Mouse (Mus musculus): ENCODE results near the gene Xaf1.

The Xaf1 gene

DNA sequence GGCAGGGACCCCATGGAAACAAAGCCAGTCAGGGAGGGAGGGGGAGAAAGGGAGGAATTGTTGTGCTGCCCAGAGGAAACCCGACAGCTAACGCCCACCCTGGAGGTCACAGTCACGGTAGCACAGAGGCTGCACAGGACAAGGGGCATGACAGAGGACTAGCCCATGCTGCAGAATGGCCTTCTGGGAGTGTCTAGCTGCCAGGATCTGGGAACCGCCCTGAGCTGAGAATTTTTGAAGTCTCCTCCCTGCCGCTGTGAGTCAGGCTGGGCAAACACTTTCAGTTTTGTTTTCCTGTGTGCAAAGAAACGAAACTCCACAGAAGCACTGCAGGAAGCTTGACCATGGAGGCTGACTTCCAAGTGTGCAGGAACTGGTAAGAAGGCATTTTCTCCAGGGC lies at the start of gene Xaf1:
Xaf1 (plus strand) TSS at position 296 of the 400 bp plus-strand sequence.
- DNase-seq (ENCODE audit: low spot score): peak; percentile 40

DNA sequence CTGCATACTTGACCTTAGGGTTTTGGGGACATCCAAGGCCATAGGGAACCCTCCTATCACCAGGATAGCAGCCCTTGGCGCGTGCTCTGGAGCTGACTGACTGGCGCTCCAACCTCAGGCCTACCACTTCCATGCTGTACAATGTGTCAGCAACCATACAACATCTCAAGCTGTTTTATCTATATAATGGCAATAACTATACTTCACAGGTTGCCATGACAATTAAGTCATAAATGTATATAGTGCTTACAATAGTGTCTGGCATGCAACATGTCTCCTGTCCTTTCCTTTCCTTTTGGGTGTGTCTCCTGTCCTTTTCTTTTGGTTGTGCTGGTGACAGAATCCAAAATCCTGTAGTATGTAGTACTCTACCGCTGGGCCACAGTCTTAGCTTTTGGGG lies 45.8 kb upstream of the Xaf1 start:
- no peak for DNase-seq (ENCODE audit: low spot score)

DNA sequence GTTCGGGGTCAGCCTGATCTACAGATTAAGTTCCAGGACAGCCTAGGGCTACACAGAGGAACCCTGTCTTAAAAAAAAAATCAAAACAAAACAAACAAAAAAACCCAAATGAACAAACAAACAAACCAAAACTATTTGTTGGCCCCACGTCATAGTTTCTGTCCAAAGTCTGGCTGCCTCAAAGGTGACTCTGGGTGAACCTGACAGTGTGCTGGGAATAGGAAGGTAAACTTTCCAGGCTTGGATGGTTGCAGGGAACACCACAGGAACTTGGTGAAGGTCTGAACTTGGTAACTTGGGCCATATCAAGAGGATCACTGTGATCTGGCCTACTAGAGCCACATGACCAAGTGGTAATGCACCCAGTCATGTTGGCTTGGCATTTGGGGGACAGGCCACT lies 45.0 kb upstream of the Xaf1 start:
- DNase-seq (ENCODE audit: low spot score): no peak

DNA sequence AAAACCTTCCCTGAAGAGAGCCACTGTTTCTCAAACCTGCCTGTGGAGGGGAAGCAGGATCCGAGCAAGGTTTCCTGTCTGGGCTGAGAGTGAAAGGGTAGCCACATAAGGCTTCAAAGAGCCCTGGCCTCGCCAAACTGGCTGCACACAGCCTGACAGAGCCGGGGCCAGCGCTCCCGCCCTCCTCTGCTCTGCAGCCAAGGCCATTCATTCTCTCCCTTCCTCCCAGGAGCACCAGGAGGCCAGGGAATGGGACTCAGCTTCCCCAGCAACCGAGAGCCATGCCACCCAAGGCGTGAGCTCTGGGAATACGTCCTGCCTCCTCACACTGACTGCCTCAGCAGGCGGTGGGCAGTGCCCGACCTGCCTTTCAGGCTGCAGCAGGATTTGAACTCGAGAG lies 35.9 kb upstream of the Xaf1 start:
- no peak for DNase-seq (ENCODE audit: low spot score)

DNA sequence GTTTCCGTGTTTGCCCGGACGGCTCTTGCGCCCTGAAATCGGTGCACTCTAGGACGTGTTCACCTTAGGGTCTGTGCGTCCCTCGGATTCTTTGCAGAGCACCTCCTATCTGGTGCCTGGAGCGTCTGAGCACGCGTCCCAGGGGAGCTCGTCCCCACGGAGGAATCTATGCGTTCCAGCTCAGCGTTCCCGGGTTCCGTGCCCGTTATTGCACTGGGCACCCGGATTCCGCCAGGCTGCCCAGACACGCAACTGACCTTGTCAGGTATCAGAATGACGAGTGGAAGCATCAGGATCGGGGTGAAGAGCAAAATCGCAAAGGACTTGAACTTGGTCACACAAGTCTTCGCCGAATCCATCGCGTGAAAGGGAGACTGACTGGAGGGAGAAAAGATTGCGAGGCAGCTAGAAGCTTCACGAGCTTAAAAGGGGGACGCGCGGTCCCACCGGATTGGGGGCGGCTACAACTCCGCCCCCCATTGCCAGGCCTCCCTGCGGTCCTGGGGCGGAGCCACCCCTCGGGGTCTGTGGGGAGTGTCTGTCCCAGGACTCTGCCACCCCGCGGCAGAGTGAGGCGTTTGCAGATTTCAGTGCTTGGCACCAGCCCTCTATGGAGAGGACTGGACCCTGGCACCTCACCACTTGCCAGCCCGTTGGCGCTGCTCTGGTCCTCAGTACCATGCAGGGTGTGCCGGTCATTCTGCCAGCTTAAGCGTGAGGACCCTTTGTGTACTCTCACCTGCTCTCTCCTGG lies 35.0 kb upstream of the Xaf1 start:
- peak; percentile 19 for DNase-seq (ENCODE audit: low spot score)

DNA sequence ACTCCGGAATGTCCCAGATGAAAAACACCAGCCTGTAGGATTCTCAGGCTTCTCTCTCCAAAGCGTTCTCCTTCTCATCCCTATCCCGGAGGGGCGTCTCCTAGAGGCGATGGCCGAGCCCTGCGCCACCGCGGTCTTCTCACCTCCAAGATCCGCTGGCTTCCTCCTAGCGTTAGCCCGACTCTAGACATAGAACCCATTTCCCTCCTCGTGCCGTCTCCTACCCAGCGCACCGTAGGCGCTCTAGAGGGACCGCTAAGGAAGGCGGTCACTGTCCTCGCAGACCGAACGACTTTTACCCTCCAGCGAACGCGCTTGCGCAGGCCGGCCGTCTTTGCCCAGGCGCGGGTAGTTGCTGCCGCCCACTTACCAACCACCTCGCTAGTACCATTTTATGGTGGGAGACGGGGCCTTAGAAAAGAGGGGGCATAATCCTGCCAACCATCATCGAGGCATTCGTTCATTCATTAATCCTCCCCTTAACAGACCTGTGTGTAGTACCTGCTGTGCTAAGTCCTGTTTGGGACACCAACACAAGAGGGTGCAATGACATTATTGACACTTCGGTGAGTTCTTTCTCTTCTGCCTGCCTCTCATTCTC lies 34.4 kb upstream of the Xaf1 start, which contains the start of gene Slc13a5:
Slc13a5 (minus strand) TSS at position 263 of the 601 bp plus-strand sequence.
- DNase-seq (ENCODE audit: low spot score): no peak

DNA sequence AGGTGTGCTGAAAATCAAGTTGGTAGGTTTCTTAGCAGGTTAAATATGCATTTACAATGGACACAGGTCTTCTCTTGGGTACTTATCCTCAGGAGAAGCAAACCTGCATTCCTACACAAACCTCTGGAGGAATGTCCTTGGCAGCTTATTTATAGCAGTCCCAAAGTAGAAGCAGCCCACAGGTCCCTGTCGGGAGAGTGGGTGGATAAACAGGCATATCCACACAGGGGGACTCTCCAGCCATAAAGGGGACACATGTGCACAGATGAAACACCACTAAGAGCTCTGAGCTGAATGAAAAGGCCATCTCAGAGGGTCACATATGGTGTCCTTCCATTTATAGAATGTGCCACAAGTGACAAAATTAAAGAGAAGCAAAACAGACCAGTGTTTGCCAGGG lies 29.7 kb upstream of the Xaf1 start:
- no peak for DNase-seq (ENCODE audit: low spot score)

DNA sequence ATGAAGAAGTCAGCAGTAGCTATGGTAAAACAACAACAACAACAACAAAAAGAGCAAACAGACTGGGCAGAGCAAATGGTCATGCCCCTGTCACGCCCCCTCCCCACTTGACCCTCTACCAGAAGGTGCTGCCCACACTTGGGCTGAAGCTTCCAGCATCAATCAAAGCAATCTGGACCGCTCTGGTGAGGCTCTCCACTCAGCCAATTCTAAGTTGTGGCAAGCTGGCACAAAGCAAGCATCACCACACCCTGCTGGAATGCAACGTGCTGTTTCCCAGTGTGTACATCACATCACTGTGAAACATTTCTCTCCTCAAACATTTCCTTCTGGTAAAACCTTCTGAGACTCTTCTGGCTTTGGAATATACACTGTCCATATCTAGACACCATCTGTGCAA lies 28.1 kb upstream of the Xaf1 start:
- no peak for DNase-seq (ENCODE audit: low spot score)

DNA sequence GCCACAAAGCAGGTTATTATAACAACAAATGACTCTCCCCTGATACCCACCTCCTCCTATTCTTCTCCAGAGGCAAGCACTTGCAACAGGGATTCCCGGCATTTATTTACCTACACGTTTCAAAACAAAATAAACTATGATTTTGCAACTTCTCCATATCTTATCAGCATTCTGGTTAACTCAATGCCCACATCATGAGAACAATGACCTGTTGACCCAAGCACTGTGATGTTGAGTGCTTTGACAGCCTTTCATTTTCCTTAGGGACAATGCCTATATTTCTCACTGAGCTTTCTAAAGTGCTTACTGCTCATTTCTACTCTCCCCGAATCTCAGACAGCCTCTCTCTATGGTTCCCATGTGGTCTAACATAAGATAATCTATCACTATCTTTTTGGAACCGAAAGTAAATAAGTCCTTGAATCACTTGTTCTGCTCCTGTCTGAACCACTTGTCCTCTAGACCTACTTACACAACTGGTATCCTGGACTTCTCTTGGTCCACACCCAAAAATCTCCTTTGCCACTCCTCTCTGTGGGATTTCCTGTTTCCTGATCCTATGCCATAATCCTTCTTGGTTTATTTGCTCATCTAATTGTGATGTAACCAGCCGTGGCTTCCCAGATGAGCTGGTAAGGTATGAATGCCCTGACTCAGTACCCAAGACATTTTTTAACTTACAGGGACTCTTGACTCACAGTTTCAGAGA lies 20.1 kb upstream of the Xaf1 start:
- DNase-seq (ENCODE audit: low spot score): no peak

DNA sequence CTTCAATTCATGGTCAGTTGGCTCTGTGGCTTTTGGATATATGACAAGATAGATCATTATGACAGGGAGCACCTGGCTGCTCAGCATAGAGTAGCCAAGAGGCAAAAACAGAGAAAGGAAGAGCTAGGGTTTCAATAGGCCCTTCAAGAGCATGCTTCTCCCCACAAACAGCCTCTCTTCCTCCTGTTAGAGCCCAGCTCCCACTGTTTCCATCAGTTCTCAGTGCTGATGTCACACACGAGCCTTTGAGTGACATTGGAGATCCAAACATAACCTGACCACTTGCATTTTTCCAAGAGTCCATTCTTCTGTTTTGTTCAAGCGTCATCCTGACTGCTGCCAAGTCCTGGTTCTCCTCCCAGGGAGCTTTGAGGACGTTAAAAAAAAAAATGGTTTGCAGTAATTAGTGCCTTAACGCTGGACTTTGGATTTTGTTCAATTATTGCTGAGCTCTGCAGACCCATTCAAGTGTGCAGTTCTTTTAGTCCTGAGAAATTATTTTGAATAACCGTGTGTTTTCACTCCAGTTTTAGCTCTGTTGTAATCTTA lies 19.5 kb upstream of the Xaf1 start:
- no peak for DNase-seq (ENCODE audit: low spot score)

DNA sequence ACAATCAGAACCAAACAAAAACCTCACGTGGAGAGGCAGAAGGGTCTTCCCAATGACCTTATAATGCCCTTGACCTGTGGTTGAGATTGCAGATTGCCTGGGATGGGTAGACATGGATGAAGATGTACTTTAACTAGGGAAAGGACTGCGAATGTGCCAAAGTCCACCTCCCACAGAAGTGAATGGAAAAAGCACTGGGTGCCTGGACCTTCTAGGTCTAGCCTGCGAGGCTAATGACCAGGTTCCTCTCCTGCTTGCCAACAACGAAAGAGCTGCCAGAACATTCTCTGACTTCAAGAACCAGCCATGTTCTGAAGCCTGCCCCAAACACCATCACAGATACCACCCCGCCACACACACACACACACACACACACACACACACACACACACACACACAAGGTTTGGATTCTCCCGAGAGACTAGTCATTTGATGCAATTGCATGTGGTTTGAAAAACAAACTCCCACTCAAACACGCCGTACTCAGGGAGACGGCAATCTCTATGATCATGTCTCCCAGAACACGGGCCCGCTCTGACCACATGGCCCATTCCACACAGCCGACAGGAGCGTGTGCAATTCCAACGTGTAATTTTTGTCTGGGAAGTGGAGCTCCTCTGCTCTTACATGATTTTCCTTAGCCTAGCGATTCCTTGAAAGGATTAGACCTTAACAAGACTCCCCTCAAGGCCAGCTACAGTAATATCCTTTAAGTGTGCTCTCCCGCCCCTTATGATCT lies 17.8 kb upstream of the Xaf1 start:
- DNase-seq (ENCODE audit: low spot score): no peak

DNA sequence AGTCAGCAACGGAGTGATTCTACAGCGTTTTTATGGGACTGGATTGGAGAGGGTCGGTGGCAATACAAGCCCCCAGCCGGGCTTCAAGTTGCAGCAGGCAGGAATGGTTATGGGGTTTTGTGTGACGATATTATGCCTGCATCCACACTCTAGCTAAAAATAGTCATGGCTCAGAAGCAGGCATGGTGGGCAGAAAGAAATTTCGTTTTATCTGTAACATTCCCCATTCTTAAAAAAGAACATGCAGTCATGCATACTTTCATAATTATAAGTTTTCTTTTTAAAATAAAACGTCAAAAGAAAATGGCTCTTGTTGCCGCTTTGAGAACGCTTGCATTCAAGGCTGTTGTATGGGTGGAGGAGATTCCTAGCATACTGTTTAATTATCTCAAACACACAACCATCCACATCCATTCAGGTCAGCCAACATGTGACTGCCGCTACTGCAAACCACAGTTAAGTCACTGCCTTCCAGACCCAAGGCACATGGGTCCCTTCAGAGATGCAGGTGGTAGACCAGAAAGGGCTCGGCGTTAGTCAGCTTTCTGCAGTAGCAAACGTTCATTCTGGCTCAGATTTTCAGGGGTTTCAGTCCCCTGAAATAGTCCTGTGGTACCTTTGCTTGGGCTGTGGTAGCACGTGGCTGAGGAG lies 16.8 kb upstream of the Xaf1 start:
- DNase-seq (ENCODE audit: low spot score): no peak

DNA sequence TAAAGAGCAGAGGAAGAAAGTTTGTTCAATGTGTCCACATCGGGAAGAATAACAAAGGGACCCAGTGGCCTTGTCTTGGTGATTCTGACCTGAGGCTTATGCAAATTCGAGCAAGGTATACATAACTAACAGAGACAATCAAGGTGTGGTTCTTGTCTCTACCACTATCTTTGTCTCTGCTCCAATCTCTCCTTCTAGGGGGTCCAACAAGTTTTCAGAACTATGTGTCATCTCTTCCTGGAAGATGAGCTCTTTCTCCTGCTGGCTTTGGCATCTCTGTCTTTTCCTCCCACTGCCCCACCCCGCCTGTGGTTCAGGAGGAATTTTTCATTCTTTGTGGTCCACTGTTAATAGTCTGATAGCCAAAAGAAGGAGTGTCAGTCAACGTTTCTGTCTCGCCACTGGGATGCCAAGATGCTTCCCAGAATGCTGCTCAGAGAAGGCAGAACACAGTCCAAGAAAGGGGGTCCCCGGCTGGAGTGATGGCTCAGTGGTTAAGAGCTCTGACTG lies 15.4 kb upstream of the Xaf1 start:
- no peak for DNase-seq (ENCODE audit: low spot score)

DNA sequence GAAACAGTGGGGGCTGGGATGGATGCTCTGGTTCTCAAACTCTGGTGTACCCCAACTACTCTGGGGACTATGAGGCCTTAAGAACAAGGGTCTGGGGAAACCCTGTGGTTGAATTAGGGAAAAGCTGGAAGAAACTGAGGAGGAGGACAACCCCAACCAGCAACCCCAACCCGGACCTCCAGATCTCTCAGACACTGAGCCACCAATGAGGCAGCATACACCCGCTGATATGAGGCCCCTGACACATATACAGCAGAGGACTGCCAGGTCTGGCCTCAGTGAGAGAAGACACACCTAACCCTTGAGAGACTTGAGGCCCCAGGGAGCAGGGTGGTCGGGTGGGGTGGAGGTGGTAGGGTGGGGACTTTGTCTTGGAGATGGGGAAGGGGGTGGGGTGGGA lies 14.8 kb upstream of the Xaf1 start:
- no peak for DNase-seq (ENCODE audit: low spot score)

DNA sequence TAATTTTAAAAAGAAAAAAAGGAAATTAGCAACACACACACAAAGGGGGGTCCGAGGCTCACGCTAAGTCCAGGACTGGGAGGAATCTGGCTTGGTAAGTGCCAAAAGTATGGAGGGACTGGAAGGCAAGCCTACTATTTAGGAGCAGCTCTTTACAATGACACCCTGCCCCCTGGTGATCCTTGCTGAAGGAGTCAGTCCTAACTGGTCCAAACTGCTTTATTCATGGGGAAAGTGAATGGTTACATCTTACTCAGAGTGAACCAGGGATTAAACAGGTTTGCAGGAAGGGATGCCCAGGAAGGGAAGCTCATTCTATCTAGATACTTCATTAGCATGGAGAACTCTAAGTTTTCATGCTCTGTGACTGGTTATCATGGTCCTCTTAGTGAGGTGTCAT lies 14.3 kb upstream of the Xaf1 start:
- no peak for DNase-seq (ENCODE audit: low spot score)

DNA sequence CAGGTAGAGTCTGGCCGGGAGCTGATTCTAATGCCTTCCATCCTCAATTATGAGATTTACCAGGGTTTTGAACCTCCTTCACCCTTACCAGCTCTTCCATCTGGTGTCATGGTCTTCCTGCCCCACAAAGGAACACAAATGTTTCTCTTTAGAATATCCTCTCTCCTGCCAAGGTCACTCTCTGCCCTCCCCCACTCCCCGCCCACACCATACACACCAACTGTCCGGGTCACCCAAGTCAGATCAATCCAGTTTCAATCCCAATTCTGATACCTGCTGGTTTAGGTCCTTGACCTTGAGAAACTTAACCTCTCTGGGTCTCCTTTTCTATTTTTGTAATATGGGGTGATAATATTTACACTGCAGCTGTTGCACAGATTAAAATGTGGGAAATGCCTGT lies 13.9 kb upstream of the Xaf1 start:
- DNase-seq (ENCODE audit: low spot score): no peak

DNA sequence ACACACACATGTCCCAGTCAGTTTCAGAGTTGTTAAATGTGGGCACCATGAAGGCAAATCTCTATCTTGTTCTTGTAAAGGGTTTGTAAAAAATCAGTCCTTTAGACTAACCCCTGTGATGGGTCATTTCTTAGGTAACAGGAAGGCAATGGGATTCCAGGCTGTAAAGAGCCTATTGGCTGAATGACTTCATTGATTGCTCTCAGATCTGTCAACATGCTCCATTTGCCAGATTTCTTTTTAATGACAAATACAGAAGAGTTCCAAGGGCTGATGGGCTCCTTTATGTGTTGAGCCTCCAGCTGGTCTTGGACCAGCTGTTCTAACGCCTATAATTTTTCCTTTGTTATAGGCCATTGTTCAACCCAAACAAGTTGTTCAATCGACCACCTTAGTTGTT lies 8.3 kb upstream of the Xaf1 start:
- DNase-seq (ENCODE audit: low spot score): no peak

DNA sequence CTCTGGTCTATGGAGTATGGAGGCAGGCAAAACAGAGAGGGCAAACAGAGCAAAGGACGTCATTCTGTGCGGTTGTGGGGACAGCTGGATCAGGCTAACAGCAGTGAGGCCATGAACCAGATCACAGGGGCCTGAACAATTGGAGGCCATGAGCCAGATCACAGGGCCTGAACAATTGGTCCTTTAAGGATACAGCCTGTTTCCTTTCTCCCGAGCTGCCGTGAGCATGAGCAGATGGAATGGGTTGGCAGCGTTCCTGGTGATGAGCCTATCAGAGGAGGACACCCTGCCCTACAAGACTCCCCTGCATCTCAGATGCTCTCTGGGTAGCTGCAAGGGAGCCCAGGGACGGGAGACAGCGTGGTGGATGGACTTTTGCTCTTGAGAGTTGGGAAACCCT lies 801 bp downstream of the Xaf1 start:
- DNase-seq (ENCODE audit: low spot score): peak; percentile 64

DNA sequence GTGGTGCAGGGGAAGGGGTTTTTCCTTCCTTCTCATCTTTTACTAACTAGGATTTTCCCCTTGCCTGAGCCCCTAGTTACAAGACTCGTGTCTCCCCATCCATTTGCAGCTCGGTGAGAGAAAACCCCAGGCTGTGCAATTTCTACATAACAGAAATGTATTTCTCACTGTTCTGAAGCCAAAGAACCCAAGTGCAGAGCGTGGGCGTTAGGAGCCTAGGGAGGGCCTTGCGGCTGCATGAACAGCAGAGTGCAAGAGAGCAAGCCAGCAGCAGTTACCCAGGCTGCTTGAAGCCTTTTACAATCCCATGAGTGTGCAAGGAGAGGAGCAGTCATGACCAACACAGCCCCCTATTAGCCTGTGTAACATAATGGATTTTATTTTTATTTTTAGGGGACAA lies 6.0 kb downstream of the Xaf1 start:
- DNase-seq (ENCODE audit: low spot score): no peak

DNA sequence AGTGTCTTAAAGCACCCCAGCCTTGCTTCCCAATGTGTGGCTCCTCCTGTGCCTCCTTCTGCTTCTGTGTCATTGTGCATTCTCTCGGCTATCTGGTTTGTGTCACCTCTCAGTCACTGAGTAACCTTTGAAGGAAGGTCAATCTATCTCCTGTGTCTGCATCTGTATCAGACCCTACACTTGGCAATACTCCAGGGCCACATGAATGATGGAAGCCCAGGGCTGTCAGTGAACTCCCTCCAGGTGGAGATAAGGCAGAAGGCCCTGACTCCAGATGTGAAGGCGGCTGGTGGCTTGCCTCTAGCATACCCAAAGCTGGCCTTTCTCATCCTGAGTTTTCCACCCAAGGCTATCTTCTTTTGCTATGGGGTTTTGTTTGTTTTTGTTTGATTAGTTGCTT lies 7.6 kb downstream of the Xaf1 start:
- DNase-seq (ENCODE audit: low spot score): no peak

DNA sequence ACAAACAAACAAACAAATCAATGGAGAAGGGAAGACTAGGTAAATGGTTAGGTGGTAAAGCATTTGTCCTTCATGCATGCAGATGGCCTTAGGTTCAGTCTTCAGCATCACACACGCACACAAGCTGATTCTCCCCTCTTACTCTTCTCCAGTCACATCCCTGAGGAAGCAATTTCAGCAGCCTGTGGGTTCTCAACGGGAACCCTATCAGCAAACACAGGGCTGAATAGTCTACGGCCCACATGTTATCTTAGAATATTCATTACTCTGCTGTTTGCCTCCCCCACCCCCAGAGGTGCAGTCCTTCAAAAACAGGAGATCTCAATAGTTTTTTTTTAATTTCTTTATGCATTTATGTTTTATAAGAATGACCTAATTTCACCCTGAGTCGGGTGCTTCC lies 9.1 kb downstream of the Xaf1 start:
- DNase-seq (ENCODE audit: low spot score): no peak

All from testis, postnatal 14 days (tissue).